Mouse (Mus musculus): ENCODE results near the gene Spata7. TPM values are rescaled to one million over a fixed set of nuclear protein-coding genes. Genes with fewer than 3 reads are reported as not detected.

Gene Spata7
- polyA plus RNA-seq, 1 experiment from 2014 or later, result 10.2 TPM

GRCm38 (mm10) chr12:98682196-98682595 is 54.2 kb downstream of the Spata7 start:
- WGBS, result 75% methylated on average over 15 of the region's 15 CpGs
- ATAC-seq (ENCODE audit: insufficient read depth, low FRiP score), result no peak
- Histone ChIP-seq H3K27ac (ENCODE audit: low read length) (no peak overlapping the region), H3K36me3 (ENCODE audit: control insufficient read depth, insufficient read depth, low read length) (peaks cover 12% of the 10 kb centered on the region), H3K9me3 (replicated peaks; ENCODE audit: control insufficient read depth, low read length) (no peaks in the 10 kb centered on the region), H3K27me3 (ENCODE audit: control insufficient read depth, insufficient read depth, low read length) (no peaks in the 10 kb centered on the region), H3K4me1 (ENCODE audit: control insufficient read depth, insufficient read depth, low read length) (no peaks in the 10 kb centered on the region), H3K4me3 (replicated peaks; ENCODE audit: low read length) (no peak overlapping the region), H3K9ac (ENCODE audit: low read length) (no peak overlapping the region), H3K4me2 (ENCODE audit: low read depth, low read length) (no peak overlapping the region)

GRCm38 (mm10) chr12:98683171-98683570 is 55.2 kb downstream of the Spata7 start:
- no peaks in the 10 kb centered on the region for H3K9me3 ChIP-seq (replicated peaks; ENCODE audit: control insufficient read depth, low read length)
- no peak overlapping the region for H3K4me3 ChIP-seq (replicated peaks; ENCODE audit: low read length)
- no peak overlapping the region for H3K9ac ChIP-seq (ENCODE audit: low read length)
- WGBS, result 74% methylated on average over 11 of the region's 11 CpGs
- no peaks in the 10 kb centered on the region for H3K4me1 ChIP-seq (ENCODE audit: control insufficient read depth, insufficient read depth, low read length)
- H3K27ac ChIP-seq (ENCODE audit: low read length), result no peak overlapping the region
- no peaks in the 10 kb centered on the region for H3K27me3 ChIP-seq (ENCODE audit: control insufficient read depth, insufficient read depth, low read length)
- ATAC-seq (ENCODE audit: insufficient read depth, low FRiP score), result no peak
- H3K36me3 ChIP-seq (ENCODE audit: control insufficient read depth, insufficient read depth, low read length), result peaks cover 11% of the 10 kb centered on the region
- H3K4me2 ChIP-seq (ENCODE audit: low read depth, low read length), result no peak overlapping the region

GRCm38 (mm10) chr12:98683574-98683973 is 55.6 kb downstream of the Spata7 start:
- Histone ChIP-seq H3K27me3 (ENCODE audit: control insufficient read depth, insufficient read depth, low read length) (no peaks in the 10 kb centered on the region), H3K4me1 (ENCODE audit: control insufficient read depth, insufficient read depth, low read length) (no peaks in the 10 kb centered on the region), H3K27ac (ENCODE audit: low read length) (no peak overlapping the region), H3K9me3 (replicated peaks; ENCODE audit: control insufficient read depth, low read length) (no peaks in the 10 kb centered on the region), H3K4me3 (replicated peaks; ENCODE audit: low read length) (no peak overlapping the region), H3K9ac (ENCODE audit: low read length) (no peak overlapping the region), H3K4me2 (ENCODE audit: low read depth, low read length) (no peak overlapping the region), H3K36me3 (ENCODE audit: control insufficient read depth, insufficient read depth, low read length) (peaks cover 8% of the 10 kb centered on the region)
- WGBS, result 45% methylated on average over 6 of the region's 6 CpGs
- no peak for ATAC-seq (ENCODE audit: insufficient read depth, low FRiP score)

- Histone ChIP-seq H3K4me3 (replicated peaks; ENCODE audit: low read length) (no peak overlapping the region), H3K36me3 (ENCODE audit: control insufficient read depth, insufficient read depth, low read length) (peaks cover 11% of the 10 kb centered on the region; the same call in 1 of the 2 replicates)
- WGBS, result 88% methylated on average over 8 of the region's 8 CpGs
These were observed 62.3 kb downstream of the Spata7 start for GRCm38 (mm10) chr12:98690230-98690629.

GRCm38 (mm10) chr12:98697202-98697601 is 69.2 kb downstream of the Spata7 start:
- Histone ChIP-seq H3K9ac (ENCODE audit: low read length) (no peak overlapping the region), H3K4me3 (replicated peaks; ENCODE audit: low read length) (no peak overlapping the region), H3K4me2 (ENCODE audit: low read depth, low read length) (no peak overlapping the region), H3K36me3 (ENCODE audit: control insufficient read depth, insufficient read depth, low read length) (no peaks in the 10 kb centered on the region), H3K9me3 (replicated peaks; ENCODE audit: control insufficient read depth, low read length) (no peaks in the 10 kb centered on the region), H3K27me3 (ENCODE audit: control insufficient read depth, insufficient read depth, low read length) (no peaks in the 10 kb centered on the region), H3K27ac (ENCODE audit: low read length) (no peak overlapping the region), H3K4me1 (ENCODE audit: control insufficient read depth, insufficient read depth, low read length) (no peaks in the 10 kb centered on the region)
- ATAC-seq (ENCODE audit: insufficient read depth, low FRiP score), result no peak
- 81% methylated on average over 5 of the region's 5 CpGs for WGBS

More at GRCm38 (mm10) chr12:98690230-98690629, 62.3 kb downstream of the Spata7 start:
- no peak for ATAC-seq (ENCODE audit: insufficient read depth, low FRiP score)
- H3K9me3 ChIP-seq (replicated peaks; ENCODE audit: control insufficient read depth, low read length), result no peaks in the 10 kb centered on the region
- no peaks in the 10 kb centered on the region for H3K4me1 ChIP-seq (ENCODE audit: control insufficient read depth, insufficient read depth, low read length)
- no peaks in the 10 kb centered on the region for H3K27me3 ChIP-seq (ENCODE audit: control insufficient read depth, insufficient read depth, low read length)
- no peak overlapping the region for H3K9ac ChIP-seq (ENCODE audit: low read length)
- no peak overlapping the region for H3K27ac ChIP-seq (ENCODE audit: low read length)
- no peak overlapping the region for H3K4me2 ChIP-seq (ENCODE audit: low read depth, low read length)

GRCm38 (mm10) chr12:98701564-98701963 is 73.6 kb downstream of the Spata7 start:
- 90% methylated on average over 9 of the region's 9 CpGs for WGBS
- ATAC-seq (ENCODE audit: insufficient read depth, low FRiP score), result no peak
- H3K27me3 ChIP-seq (ENCODE audit: control insufficient read depth, insufficient read depth, low read length), result no peaks in the 10 kb centered on the region
- H3K9ac ChIP-seq (ENCODE audit: low read length), result no peak overlapping the region
- no peak overlapping the region for H3K4me2 ChIP-seq (ENCODE audit: low read depth, low read length)
- H3K4me1 ChIP-seq (ENCODE audit: control insufficient read depth, insufficient read depth, low read length), result no peaks in the 10 kb centered on the region
- no peak overlapping the region for H3K27ac ChIP-seq (ENCODE audit: low read length)
- H3K4me3 ChIP-seq (replicated peaks; ENCODE audit: low read length), result no peak overlapping the region
- peaks cover 4% of the 10 kb centered on the region; the same call in 1 of the 2 replicates for H3K36me3 ChIP-seq (ENCODE audit: control insufficient read depth, insufficient read depth, low read length)
- H3K9me3 ChIP-seq (replicated peaks; ENCODE audit: control insufficient read depth, low read length), result no peaks in the 10 kb centered on the region

- Histone ChIP-seq H3K27me3 (ENCODE audit: control insufficient read depth, insufficient read depth, low read length) (no peaks in the 10 kb centered on the region), H3K9me3 (replicated peaks; ENCODE audit: control insufficient read depth, low read length) (no peaks in the 10 kb centered on the region), H3K27ac (ENCODE audit: low read length) (no peak overlapping the region), H3K36me3 (ENCODE audit: control insufficient read depth, insufficient read depth, low read length) (peaks cover 4% of the 10 kb centered on the region; the same call in 1 of the 2 replicates), H3K4me1 (ENCODE audit: control insufficient read depth, insufficient read depth, low read length) (no peaks in the 10 kb centered on the region), H3K4me3 (replicated peaks; ENCODE audit: low read length) (no peak overlapping the region), H3K4me2 (ENCODE audit: low read depth, low read length) (no peak overlapping the region), H3K9ac (ENCODE audit: low read length) (no peak overlapping the region)
- 82% methylated on average over 2 of the region's 2 CpGs for WGBS
- ATAC-seq (ENCODE audit: insufficient read depth, low FRiP score), result no peak
These were observed 75.6 kb downstream of the Spata7 start for GRCm38 (mm10) chr12:98703554-98703953.

GRCm38 (mm10) chr12:98703961-98704360 is 76.0 kb downstream of the Spata7 start:
- WGBS, result 91% methylated on average over 10 of the region's 10 CpGs

GRCm38 (mm10) chr12:98712819-98713218 is 84.9 kb downstream of the Spata7 start:
- no peak overlapping the region for H3K4me3 ChIP-seq (replicated peaks; ENCODE audit: low read length)
- H3K27me3 ChIP-seq (ENCODE audit: control insufficient read depth, insufficient read depth, low read length), result no peaks in the 10 kb centered on the region
- H3K9ac ChIP-seq (ENCODE audit: low read length), result no peak overlapping the region
- H3K9me3 ChIP-seq (replicated peaks; ENCODE audit: control insufficient read depth, low read length), result no peaks in the 10 kb centered on the region
- H3K36me3 ChIP-seq (ENCODE audit: control insufficient read depth, insufficient read depth, low read length), result no peaks in the 10 kb centered on the region
- H3K4me2 ChIP-seq (ENCODE audit: low read depth, low read length), result no peak overlapping the region
- H3K4me1 ChIP-seq (ENCODE audit: control insufficient read depth, insufficient read depth, low read length), result peaks cover 17% of the 10 kb centered on the region
- no peak for ATAC-seq (ENCODE audit: insufficient read depth, low FRiP score)
- 75% methylated on average over 6 of the region's 6 CpGs for WGBS
- H3K27ac ChIP-seq (ENCODE audit: low read length), result no peak overlapping the region; the same call in 1 of the 2 replicates

More at GRCm38 (mm10) chr12:98703961-98704360, 76.0 kb downstream of the Spata7 start:
- Histone ChIP-seq H3K27ac (ENCODE audit: low read length) (no peak overlapping the region), H3K27me3 (ENCODE audit: control insufficient read depth, insufficient read depth, low read length) (no peaks in the 10 kb centered on the region), H3K4me1 (ENCODE audit: control insufficient read depth, insufficient read depth, low read length) (no peaks in the 10 kb centered on the region), H3K9ac (ENCODE audit: low read length) (no peak overlapping the region), H3K9me3 (replicated peaks; ENCODE audit: control insufficient read depth, low read length) (no peaks in the 10 kb centered on the region), H3K4me3 (replicated peaks; ENCODE audit: low read length) (no peak overlapping the region), H3K36me3 (ENCODE audit: control insufficient read depth, insufficient read depth, low read length) (peaks cover 4% of the 10 kb centered on the region; the same call in 1 of the 2 replicates), H3K4me2 (ENCODE audit: low read depth, low read length) (no peak overlapping the region)
- no peak for ATAC-seq (ENCODE audit: insufficient read depth, low FRiP score)
